Mouse (Mus musculus): ENCODE measurements around the gene Rxrg. TPM values are rescaled to one million over a fixed set of nuclear protein-coding genes. Genes with fewer than 3 reads are reported as not detected.

The Rxrg gene
- total RNA-seq, 2 experiments from 2014 or later = 9.0 to 10.5 TPM

Other genes with a start within 250 kb of the Rxrg start
- 10 to 100 TPM; 16.6 TPM for gene Aldh9a1, start 248.4 kb upstream of the Rxrg start, total RNA-seq (2021)
- 100 to 1,000 TPM; 105 to 117 TPM for gene Mgst3, start 204.5 kb upstream of the Rxrg start, total RNA-seq (2021)
- gene Lrrc52, start 131.6 kb upstream of the Rxrg start, total RNA-seq (2021) = not detected
- not detected for gene Lmx1a, start 90.9 kb downstream of the Rxrg start, total RNA-seq (2021)